ENCODE assay signal across 8 mouse cellular contexts in the genomic region with DNA sequence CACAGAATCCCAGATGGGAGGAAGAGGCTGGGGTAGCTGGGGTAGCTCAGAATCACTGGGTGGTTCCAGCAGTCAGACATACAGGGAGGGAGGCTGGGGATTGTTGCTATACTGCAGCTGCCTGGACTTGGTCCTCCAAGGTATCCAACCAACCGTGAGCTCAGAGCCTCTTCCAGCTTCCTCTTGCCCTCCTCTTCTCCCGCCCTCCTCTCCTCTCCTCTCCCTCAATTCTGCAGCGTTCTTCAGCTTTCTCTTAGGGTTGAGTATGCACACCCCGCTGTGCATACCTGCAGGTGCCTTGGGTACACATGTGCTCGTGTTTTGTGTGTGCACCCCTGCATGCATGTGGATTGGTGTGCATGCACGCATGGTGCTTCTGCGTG.
DNase-seq lines count a peak whose midpoint lies in the region; ATAC-seq and TF ChIP-seq lines count a peak whose summit lies in the region.

No protein-coding gene starts in this region.

- 0 out of 2 replicates have a peak, but pooled peaks cover 2% of the 10 kb centered on the region for H3K9me3 ChIP-seq in ES-Bruce4 (replicated peaks; ENCODE audit: control insufficient read depth, insufficient read depth, low read length, poor library complexity, severe bottlenecking)
- peaks cover 11% of the 10 kb centered on the region; the same call in 1 of the 2 replicates for H3K9me3 ChIP-seq in forebrain, postnatal 0 days (ENCODE audit: low read length)
- H3K9me3 ChIP-seq in liver, embryonic 14.5 days (ENCODE audit: control insufficient read depth, low read length) = no peaks in the 10 kb centered on the region

- H3K27me3 ChIP-seq in ES-Bruce4 (ENCODE audit: control insufficient read depth, insufficient read depth, low read length, poor library complexity, severe bottlenecking) = no peaks in the 10 kb centered on the region
- no peaks in the 10 kb centered on the region for H3K27me3 ChIP-seq in forebrain, postnatal 0 days (ENCODE audit: insufficient read depth, low read length)
- peaks cover 5% of the 10 kb centered on the region for H3K27me3 ChIP-seq in liver, embryonic 14.5 days (ENCODE audit: control insufficient read depth, insufficient read depth, low read length)

- ATAC-seq in forebrain, postnatal 0 days = peak; percentile 40
- no peak for ATAC-seq in liver, embryonic 14.5 days (ENCODE audit: insufficient read depth)

- peak overlapping the region; percentile 49 for H3K4me2 ChIP-seq in forebrain, postnatal 0 days (ENCODE audit: low read depth)
- peak overlapping the region; percentile 27; the same call in 1 of the 2 replicates for H3K4me2 ChIP-seq in liver, embryonic 14.5 days (ENCODE audit: low read depth)

- peak; percentile 88 for DNase-seq in heart, adult 11 months
- no peak for DNase-seq in heart, adult 9 months (ENCODE audit: low spot score in 2 of 2)
- DNase-seq in forebrain, postnatal 0 days = no peak
- no peak for DNase-seq in liver, embryonic 14.5 days (ENCODE audit: low read depth in 3 of 3, low spot score in 3 of 3)
- DNase-seq in embryo, embryonic 10.5 days (ENCODE audit: low spot score) = no peak
- no peak for DNase-seq in left cerebral cortex, adult 18-20 months (ENCODE audit: low spot score in 2 of 2)
- no peak for DNase-seq in embryo, embryonic 11 days

- no peak for TF ChIP-seq CTCF in ES-Bruce4 (IDR thresholded peaks at IDR 0.05; ENCODE audit: low read depth, low read length)
- TF ChIP-seq CTCF in forebrain, postnatal 0 days (IDR thresholded peaks at IDR 0.05; ENCODE audit: low read depth) = no peak
- no peak for TF ChIP-seq CTCF in liver, embryonic 14.5 days (IDR thresholded peaks at IDR 0.05; ENCODE audit: low read depth)

- H3K36me3 ChIP-seq in ES-Bruce4 (ENCODE audit: control insufficient read depth, insufficient read depth, low read length, poor library complexity, severe bottlenecking) = no peaks in the 10 kb centered on the region
- no peaks in the 10 kb centered on the region for H3K36me3 ChIP-seq in forebrain, postnatal 0 days (ENCODE audit: insufficient read depth)
- no peaks in the 10 kb centered on the region for H3K36me3 ChIP-seq in liver, embryonic 14.5 days (replicated peaks; ENCODE audit: control insufficient read depth, insufficient read depth, low read depth)

- H3K4me1 ChIP-seq in ES-Bruce4 (ENCODE audit: control insufficient read depth, insufficient read depth, low read length) = peaks cover 2% of the 10 kb centered on the region
- peaks cover 19% of the 10 kb centered on the region; the same call in 1 of the 2 replicates for H3K4me1 ChIP-seq in forebrain, postnatal 0 days (ENCODE audit: insufficient read depth)
- H3K4me1 ChIP-seq in liver, embryonic 14.5 days (replicated peaks; ENCODE audit: control insufficient read depth in 2 of 2, insufficient read depth in 2 of 2, low read length in 1 of 2) = peaks cover 0 to 11% of the 10 kb centered on the region in 2 experiments; a peak in 2 of 4 replicates

- H3K27ac ChIP-seq in ES-Bruce4 (ENCODE audit: insufficient read depth, low read length) = no peak overlapping the region
- H3K27ac ChIP-seq in forebrain, postnatal 0 days (ENCODE audit: low read depth, low read length) = peak overlapping the region; percentile 94
- H3K27ac ChIP-seq in liver, embryonic 14.5 days = no peak overlapping the region

- 2% methylated on average over 7 of the region's 7 CpGs for WGBS in forebrain, postnatal 0 days
- WGBS in liver, embryonic 14.5 days (ENCODE audit: insufficient replicate concordance) = 4% methylated on average over 7 of the region's 7 CpGs

- H3K4me3 ChIP-seq in ES-Bruce4 (ENCODE audit: low read depth, low read length) = peak overlapping the region; percentile 29
- peak overlapping the region; percentile 22; the same call in 1 of the 2 replicates for H3K4me3 ChIP-seq in forebrain, postnatal 0 days (ENCODE audit: low read depth, low read length)
- no peak overlapping the region for H3K4me3 ChIP-seq in liver, embryonic 14.5 days (ENCODE audit: insufficient read depth in 1 of 2, low read depth in 2 of 2, low read length in 2 of 2)

- H3K9ac ChIP-seq in ES-Bruce4 (ENCODE audit: low read depth, poor library complexity, severe bottlenecking) = no peak overlapping the region
- peak overlapping the region; percentile 60 for H3K9ac ChIP-seq in forebrain, postnatal 0 days
- no peak overlapping the region for H3K9ac ChIP-seq in liver, embryonic 14.5 days (replicated peaks)

- no peak for TF ChIP-seq EP300 in ES-Bruce4 (IDR thresholded peaks at IDR 0.05; ENCODE audit: insufficient read depth, low read depth, low read length)
- TF ChIP-seq EP300 in liver, embryonic 14.5 days (IDR thresholded peaks at IDR 0.05; ENCODE audit: low read depth) = no peak

- TF ChIP-seq POLR2A in ES-Bruce4 (IDR thresholded peaks at IDR 0.05; ENCODE audit: insufficient read depth, low read length) = no peak

Comparison
In these comparisons a context has a peak if more than half of its experiments do, and no peak if none do; other contexts are left out.
1. H3K4me3 ChIP-seq: peak in ES-Bruce4 (single experiment) and forebrain, postnatal 0 days (single experiment); none in liver, embryonic 14.5 days (0 of 2).